Mouse (Mus musculus) bone marrow macrophage, adult 2 months (primary cell): ENCODE results near the gene Kif3b.

ENCODE experiments used
- CTCF ChIP-seq: IDR thresholded peaks from 2 replicates; pipeline ENCODE4 v1.5.1; 2012; ENCODE audit warnings: low read depth, mild to moderate bottlenecking, low read length, moderate library complexity
- POLR2A ChIP-seq: IDR thresholded peaks from 2 replicates; pipeline ENCODE4 v1.6.1; 2012; ENCODE audit warnings: mild to moderate bottlenecking, low read depth, low read length, borderline replicate concordance

GRCm38 (mm10) chr2:153361101-153361710 lies 70.0 kb downstream of the Kif3b start:
- TF ChIP-seq POLR2A: no peak
- no peak for TF ChIP-seq CTCF
